Mouse (Mus musculus) kidney, postnatal 14 days (tissue): ENCODE data around the gene Stk10.

Experiments used
- DNase-seq: peaks from one replicate; pipeline ENCODE4 v3.0.0; 2022; ENCODE audit warnings: mixed read lengths

Gene Stk10

DNA sequence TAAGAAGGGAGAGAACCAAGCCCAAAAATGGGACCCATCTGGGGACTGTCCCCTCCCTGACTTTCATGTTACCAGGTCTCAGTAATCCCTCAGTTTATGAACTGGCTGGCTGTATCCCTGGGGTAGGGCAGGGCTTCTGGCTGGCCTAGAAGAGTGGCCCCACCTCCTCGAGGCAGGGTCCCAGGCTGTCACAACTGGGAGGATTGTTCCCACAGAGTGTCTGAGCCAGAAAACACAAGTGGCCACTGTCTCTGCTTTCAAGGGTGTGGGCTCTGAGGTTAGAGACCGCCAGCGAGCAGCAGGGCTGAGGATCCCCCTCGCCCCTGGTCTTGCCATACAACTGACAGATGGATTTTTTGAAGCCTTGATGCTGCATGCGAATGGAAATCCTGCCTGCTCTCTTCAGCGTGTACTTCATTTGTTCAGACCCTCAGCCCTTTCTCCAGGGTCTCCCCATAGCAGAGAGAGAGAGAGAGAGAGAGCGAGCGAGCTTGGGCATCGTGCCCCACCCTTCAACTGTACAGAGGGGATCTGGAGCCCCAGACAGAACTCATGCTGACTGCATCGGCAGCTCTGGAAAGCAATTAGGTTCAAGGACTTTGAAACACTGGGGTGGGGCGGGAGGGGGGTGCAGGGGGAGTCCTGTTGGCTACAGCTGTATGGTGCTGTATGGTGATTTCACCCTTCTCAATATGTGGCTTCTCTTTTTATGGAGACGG, 18.6 kb downstream of the Stk10 start:
- no peak for DNase-seq

DNA sequence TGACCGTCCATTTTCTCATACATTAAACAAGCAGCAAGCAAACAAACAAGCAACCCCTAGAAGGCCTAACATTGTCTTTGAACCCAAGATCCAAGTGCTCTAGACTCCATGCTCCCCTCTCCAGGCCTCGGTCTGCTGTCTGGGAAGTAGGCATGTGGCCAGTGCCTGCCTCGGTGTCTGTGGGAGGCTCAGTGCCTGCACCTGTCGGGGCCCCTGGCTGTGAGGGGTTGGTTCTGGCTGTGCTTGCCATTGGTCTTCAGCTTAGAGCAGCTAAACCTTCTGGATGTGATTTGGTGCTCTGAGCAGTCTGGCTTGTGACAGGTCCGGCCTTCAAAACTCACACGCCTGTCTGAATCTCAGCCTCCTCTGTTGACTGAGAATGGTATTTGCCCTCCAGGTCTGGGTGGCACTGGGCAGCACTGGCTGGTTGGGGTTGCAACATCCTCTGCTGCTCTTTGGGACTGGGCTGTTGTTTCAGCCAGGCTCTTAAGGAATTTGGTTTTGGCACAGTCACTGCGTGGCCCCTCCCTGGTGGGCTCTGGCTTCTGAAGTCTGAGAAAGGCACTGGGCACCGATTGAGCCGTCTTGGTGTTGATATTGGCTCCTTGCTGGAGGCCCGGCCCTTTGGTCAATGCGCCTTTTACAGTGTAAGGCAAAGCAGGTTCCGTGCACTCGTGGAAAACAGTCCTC, 19.4 kb downstream of the Stk10 start:
- peak; percentile 65 for DNase-seq

DNA sequence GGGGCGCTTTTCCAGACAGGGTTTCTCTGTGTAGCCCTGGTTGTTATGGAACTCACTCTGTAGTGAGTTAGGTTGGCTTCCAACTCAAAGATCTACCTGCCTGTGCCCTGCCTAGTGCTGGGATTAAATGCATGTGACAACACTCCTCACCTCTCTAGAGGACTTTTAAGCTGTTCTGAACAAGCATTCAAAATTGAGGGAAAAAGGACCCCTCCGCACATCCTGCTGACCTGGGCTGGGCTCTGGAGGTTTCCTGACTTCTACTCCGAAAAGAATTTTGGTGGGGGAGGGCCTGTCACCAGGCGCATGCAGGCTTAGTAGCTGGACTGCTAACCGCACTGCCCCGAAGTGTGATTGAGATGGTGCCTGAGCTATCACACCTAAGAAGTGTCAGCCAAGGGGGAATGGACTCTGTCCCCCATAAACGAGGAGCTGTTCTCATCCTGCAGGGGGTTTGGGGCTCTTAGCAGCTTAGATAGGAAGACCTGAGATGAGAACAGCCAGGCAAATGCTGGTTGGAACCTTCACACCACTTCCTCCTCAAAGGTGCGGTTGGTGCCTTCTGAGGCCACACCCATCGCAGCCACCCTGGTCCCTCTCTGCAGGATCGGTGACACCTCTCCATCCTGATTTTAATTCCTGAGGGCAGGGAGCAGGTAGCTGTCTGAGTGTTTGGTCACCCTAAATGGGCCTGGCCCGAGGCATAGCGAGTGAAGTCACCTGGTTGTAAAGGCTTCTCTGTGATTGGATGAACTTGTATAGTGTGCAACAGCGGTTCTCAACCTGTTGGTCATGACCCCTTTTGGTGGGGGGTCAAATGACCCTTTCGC, 20.4 kb downstream of the Stk10 start:
- peak; percentile 34 for DNase-seq

DNA sequence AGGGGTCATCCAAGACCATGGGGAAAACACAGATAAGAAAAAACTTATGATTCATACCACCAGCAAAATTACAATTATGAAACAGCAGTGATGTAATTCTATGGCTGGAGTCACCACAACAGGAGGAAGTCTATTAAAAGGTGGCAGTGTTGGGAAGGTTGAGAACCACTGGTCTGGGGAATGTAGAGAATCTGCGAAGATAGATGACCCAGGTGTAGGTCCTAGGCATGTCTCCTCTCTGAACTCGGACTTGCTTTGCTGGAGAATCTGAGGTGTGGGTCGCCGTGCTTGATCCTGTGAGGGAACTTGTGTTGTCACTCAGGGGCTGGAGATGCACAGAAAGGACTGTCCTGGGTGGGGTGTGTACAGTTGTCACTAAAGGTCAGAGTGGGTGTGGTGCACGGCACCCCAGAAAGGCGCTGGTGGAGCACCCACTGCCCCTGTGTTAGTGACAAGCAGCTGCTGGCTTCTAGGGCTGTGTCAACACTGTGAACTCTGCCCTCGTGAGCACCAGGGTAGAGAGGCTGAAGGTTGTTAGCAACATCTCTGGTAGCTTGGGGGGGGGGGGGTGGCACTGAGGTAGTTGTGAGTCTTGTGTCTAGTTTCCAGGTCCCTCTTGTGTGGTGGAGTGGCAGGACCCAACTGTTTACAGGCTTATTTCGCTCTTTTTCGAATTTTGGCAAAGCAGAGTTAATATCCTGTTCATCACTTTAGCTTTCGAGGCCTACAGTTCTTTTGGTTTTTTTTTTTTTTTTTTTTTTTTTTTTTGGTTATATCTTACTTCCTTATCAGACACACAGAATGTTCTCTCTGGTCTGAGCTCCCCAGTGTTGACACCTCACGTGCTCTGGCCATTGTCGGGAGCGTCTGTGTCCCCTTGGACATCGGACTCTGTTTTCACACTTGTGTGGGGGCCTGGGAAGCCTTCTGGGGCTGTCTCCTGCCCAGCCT, 21.3 kb downstream of the Stk10 start:
- DNase-seq: no peak

DNA sequence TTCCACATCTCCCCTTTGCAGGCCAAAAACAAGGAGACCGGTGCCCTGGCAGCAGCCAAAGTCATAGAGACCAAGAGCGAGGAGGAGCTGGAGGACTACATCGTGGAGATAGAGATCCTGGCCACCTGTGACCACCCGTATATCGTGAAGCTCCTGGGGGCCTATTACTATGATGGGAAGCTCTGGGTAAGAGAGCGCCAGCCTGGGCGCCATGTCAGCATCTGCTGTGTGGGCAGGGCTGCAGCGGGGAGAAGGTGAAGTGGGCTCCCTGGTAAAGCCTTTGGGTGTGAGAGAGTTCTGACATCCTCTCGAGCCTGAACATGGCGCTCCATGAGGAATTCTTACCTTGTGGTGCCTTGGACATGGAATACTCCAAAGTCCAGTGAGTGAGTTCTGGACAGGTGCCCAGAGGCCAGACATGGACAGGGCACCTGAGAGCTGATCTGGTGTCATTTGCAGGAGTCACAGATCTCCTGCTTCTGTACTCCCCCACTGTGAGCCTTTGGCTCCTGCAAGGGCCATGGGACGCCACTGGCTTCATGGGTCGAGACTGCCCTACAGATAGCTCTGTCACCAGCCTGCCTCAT, 22.1 kb downstream of the Stk10 start:
- DNase-seq: no peak

DNA sequence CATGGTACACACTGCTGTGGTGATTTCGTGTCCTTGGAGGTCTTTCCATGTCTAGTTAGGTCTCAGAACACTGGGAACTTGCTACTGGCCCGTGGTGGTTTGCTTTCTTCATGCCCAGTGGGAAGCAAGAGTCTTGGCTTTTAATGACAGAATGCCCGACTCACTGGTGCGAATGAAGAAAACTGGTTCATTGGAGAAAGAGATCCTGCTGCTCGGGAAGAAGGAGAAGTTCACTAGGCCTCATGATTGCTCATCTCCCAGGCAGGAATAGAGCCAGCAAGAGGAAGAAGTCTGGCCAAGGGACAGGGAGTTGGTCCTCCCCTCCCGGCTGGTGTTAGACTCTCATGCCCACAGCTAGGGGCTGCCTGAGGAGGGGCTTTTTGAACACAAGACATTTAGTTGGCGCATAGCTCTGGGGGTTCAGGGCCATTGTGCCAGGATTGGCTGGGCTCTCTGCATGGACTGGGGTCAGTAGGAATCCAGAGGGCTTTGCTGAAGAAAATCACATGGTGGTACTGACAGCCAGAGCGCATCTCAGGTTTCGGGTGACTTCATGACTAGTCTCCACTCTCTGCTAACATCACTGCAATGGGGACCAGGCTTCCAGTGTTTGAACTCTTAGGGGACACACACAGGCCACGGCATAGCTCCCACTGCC, 23.4 kb downstream of the Stk10 start:
- DNase-seq: no peak

DNA sequence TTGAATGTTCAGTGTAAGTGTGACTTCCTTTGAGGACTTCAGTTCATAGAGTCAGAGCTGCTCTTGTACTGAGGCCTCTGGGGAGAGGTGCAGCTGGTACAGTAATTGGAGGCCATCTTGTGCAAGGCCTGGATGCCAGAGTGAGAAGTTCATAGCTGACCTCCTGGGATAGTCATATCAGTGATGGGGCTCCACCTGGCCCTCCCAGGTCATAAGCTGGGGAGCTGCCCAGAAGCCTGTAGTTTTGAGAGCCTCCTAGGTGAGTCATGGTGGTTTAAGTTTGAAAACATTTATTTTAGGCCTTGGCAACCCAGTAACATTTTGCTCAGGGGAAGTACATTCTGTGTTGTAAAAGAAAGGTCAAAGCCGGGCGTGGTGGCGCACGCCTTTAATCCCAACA, 24.9 kb downstream of the Stk10 start:
- DNase-seq: no peak

DNA sequence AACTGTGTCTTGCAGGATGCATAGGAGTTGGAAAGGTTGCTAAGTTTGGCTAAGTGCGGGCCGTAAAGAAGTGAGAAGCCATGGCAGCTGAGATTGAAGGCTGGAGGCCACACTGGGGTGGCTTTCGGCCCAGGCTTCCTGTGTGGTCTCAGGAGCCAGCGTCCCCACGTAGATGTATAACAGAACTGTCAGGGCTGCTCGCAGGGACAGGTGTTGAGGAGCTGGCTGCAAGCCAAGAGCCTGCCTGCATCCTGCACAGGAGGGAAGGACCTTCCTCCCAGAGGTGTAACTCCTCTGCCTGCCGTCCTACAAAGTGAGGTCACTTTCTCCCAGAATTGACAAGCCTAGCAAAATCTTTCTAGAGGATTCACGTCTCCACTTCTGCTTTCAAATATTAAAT, 25.6 kb downstream of the Stk10 start:
- DNase-seq: peak; percentile 50

DNA sequence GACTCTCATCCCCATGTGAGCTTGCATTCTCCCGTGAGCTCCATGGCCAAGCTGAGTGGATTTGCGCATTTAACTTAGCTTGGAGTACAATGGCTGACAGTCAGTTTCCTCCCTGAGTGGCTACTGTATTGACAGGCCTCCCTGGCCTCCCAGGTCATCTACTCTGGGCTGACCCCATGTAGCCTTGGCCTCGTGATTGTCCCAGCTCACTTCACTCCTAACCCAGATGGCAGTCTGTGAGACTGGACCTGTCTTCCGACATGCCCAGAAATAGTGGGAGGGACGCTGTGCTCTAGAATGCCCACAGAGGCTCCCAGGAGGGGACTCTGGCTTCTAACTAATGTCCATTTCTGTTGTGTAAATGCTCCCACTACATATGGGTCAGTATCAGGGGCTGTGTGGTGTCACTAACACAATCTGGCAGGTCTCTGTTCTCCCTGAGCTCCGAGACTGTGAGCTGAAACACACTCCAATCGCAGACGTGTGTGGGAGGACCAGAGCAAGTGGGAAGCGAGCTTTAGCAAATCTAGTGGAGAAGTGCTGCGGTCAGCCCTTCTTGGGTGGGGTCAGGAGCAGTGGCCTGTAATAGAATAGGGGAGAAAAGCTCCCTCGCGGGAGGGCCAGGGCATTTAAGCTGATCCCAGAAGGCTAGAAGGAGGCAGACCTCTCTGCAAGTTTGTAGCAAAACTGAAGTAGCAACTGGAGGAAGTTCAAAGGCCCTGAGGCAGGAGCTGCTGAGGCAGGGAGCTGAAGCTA, 27.1 kb downstream of the Stk10 start:
- DNase-seq: no peak

DNA sequence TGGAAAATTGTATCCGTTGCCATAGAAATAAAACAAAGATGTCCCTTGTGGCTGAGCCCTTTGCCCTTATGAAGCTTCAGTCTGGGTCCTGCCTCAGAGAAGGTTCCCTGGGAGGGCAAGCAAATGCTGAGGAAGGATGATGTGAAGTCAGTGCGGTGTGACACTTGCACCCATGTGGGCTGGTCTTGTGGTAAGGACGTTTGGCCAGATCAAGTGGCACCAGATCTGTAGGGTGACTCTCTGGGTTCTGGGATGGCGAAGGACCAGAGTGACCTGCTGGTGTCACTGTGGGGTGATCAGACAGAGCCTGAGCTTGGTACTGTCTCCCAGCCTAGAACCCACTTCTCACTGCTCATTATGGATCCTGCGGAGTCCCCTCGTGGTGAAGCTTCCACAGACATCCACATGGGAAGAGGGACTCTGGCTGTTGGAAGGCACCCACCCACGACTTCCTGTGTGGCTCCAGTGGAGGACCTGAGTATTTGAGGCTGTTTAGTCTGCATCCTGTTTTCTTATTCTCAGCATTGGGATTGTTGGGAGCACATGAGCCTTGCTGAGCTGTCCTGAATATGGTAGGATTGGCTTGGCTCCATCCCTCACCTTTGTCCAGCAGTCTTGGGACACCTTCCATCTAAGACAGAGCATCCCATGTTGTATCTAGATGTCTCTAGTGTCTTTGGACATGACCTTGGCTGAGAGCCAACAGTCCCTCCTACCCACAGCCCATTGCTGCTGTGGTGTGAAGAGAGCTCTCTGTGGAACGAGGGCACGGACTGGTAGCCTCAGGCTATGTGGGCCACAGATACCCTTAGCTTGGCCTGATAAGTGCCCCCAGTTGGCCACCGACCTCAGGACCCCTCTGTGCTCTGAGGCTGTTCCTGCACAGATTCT, 28.6 kb downstream of the Stk10 start:
- no peak for DNase-seq

DNA sequence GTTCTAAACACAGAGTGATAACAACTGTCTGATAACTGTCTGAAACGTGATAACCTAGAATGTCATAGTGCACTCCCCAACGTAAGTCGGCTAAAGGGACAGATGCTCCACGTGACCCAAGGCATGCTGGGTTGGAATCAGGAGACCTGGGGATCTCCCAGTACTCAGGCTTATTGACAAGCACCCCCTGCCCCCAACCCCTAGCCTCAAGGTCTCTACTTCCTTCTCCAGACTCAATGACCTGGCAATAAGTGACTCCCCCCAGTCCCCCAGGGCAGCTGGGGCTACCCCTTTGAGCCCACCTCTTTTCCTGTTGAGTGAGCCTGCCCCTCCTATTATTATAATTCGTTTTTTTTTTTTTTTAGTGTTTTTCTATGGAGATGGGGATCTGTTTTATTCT, 29.6 kb downstream of the Stk10 start:
- DNase-seq: no peak

DNA sequence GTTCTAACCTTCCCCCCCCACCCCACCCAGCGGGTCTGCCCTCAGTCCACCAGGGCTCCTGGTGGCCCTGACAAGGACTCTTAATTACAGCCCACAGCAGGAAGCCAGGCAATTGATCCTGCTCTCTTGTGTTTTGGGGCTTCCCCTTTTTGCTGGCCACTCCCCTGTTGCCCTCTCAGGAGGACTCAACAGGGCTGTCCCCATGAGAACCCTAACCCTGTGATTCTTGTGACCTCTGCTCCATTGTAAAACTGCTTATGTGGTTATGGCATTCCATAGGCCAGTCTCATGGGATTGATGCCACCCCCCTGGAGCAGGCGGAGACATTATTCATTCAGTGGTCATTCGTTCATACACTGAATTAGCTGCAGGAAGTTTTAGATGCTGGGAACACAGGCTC, 30.6 kb downstream of the Stk10 start:
- no peak for DNase-seq

DNA sequence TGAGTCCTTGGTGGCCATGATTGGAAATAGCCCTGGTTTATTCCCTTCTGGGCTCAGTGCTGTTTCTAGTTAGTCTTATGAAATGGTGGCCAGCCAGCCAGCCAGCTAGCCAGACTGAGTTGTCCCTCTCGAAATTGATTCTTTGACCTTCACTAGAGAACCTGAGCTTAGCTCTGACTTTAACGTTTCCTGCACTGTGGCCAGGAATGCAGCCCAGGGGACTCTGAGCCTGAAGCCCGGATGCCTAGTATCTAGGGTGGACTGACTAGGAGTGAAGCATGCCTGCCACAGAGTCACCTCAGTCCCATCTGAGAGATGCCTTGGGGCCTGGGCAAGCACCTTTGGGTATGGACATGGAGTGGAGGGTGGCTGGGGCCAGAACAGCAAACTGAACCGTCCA, 31.5 kb downstream of the Stk10 start:
- no peak for DNase-seq

DNA sequence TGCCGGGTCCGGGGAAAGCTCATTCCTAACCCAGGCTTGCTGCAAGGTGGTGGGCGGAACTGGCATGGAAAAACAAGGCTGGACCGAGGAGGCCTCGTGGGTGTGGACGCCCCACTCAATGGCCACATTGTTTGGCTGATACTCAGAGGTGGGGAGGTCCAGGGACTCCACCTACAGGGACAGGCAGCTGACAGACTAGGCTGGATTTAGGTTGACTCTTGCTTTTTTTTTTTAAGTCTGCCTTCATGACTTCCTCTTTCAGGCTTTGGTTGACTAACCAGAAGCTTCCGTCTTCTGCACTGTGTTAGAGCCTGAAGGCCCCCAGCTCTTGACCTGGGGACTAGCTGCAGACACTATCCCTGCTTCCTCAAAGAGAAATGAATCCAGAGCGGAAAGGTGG, 32.0 kb downstream of the Stk10 start:
- no peak for DNase-seq

DNA sequence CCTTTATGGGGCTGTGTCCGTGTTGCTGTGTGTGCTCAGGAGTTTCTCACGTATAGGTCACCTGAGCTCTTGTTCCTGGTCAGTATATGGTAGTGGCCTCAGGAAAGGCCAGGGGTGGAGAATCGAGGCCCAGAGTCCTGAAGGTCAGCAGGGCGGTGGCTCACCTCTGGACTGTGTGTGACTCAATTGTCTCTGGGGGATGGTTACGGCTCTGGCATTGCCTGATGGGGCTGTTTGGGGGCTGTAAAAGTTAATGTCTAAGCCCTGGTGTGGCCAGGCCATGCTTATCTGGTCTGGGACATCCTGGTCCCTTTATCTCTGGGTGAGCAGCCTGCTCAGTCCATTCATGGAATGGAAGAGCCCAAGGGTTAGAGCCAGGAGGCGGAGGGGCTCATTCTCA, 33.1 kb downstream of the Stk10 start:
- no peak for DNase-seq

DNA sequence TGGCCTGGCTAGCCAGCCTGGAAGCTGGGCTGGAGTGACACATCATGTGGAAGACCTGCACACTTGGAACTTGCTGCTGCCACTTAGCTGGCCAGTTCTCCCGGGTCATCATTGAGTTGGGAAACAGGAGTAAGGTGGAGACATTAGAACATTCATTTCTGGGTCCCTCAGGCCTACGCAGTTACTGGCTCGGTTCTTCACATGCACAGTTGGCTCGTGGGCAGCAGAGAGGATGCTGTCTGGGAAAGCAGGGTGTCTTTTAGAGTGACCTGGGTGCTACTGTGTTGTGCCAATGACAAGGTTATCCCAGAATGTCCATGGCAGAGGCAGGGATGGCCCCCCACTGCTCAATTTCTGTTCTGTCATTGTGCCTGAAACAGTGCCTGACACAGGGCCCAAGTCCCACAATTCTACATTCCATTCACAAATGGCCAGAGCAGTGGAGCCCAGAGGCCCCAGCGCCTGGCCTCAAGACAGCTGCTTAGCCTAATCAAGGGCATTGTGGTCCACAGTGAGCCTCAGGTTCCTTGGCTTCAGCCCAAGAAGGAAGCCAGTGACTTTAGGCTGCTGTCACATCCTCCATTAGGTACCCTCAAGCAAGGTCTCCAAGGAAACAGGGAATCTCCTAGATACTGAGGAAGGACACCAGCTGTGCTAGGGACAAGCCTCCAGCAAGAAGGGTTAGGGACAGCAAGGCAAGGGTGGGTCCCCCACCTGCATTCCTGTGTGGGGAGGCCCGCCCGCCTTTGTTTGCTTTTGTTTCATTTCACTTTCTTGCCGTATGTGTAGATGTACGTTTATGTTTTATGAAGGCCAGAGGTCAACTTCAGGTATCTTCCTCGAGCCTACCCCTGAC, 34.1 kb downstream of the Stk10 start:
- no peak for DNase-seq

DNA sequence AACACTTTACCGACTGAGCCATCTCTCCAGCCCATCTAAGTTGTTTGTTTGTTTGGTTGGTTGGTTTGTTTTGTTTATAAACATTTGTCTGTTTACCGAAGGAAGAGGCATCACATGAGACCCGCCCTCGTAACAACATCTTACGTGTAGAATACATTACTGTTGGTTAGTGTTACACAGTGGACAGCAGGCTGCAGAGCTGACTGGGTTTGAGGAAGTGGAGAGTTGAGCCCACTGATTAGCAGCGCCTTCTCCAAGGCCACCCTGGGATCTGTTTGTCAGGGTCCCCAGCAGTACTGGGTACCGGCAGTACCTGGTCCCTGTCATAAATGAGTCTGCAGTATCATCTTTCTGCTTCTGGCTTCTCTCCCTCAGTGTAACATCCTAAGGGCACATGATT, 35.0 kb downstream of the Stk10 start:
- no peak for DNase-seq

DNA sequence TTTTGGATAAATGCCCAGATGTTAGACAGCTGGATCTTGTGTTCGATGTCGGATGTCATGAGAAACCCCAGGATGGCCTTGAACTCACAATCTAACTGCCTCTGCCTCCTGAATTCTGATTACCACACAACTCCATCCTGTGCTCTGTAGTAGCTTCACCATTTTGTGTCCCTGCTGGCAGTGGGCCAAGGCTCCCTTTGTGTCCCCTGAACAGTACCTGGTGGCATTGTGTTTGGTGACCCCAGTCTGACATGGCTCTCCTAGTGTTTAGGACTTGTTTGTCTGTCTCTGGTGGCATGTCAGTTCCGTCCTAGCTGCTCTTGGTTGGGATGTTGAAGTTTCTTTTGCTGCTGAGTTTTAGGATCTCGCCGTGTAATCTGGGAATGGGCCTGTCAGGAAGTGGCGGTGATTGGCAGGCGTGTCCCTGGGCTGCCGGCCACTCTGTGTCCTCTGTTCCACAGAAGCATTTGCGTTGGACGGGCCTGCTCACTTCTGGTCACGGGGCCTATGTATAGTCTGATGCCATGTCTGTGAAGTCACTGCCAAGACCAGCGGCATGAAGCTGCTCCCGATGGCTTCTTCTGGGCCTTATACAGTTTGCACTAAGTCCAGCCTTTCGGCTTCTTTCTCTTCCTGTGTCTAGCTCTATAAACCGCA, 35.7 kb downstream of the Stk10 start:
- no peak for DNase-seq
